Mouse (Mus musculus): ENCODE measurements around the gene Cep97. TPM values are rescaled to one million over a fixed set of nuclear protein-coding genes. Genes with fewer than 3 reads are reported as not detected.

The Cep97 gene
- polyA plus RNA-seq (2015; fragmentation: Nextera tagmentation; extraction: Ambion mirVana) = 8.2 and 8.5 TPM in 2 replicates

GRCm38 (mm10) chr16:55934453-55935037 lies at the start of gene Cep97:
TSS of gene Cep97 (minus strand) at chr16:55934855.
- Histone ChIP-seq H3K9ac (ENCODE audit: low read depth, low read length) (peak within 1 kb of the TSS; percentile 52), H3K9me3 (replicated peaks; ENCODE audit: low read length) (no peaks in the 10 kb centered on the region), H3K27me3 (ENCODE audit: insufficient read depth, low read length) (no peaks in the 10 kb centered on the region), H3K27ac (peak within 1 kb of the TSS; percentile 54), H3K4me2 (ENCODE audit: low read length) (peak within 1 kb of the TSS; percentile 86), H3K36me3 (ENCODE audit: insufficient read depth, low read length) (no peaks in the 10 kb centered on the region), H3K4me3 (replicated peaks; ENCODE audit: low read depth, low read length) (peak within 1 kb of the TSS; percentile 63), H3K4me1 (replicated peaks; ENCODE audit: insufficient read depth, low read length) (no peaks in the 10 kb centered on the region)
- WGBS = under 1% methylated on average over 24 of the region's 24 CpGs
- ATAC-seq (replicated peaks; ENCODE audit: low FRiP score, low read depth) = peak; percentile 98
- peak; percentile 96 for DNase-seq (ENCODE audit: low spot score)
- 0 out of 2 replicates have a peak, but pooled peaks have one; percentile 24 for TF ChIP-seq CTCF (IDR thresholded peaks at IDR 0.05; ENCODE audit: low read depth)

GRCm38 (mm10) chr16:55974903-55975285 lies 40.2 kb upstream of the Cep97 start:
- Histone ChIP-seq H3K27me3 (ENCODE audit: insufficient read depth, low read length) (no peaks in the 10 kb centered on the region), H3K4me1 (replicated peaks; ENCODE audit: insufficient read depth, low read length) (0 out of 2 replicates have a peak, but pooled peaks cover 2% of the 10 kb centered on the region), H3K9me3 (replicated peaks; ENCODE audit: low read length) (no peaks in the 10 kb centered on the region), H3K4me3 (replicated peaks; ENCODE audit: low read depth, low read length) (peak overlapping the region; percentile 96), H3K36me3 (ENCODE audit: insufficient read depth, low read length) (peaks cover 18% of the 10 kb centered on the region), H3K4me2 (ENCODE audit: low read length) (peak overlapping the region; percentile 86), H3K27ac (peak overlapping the region; percentile 97), H3K9ac (ENCODE audit: low read depth, low read length) (peak overlapping the region; percentile 84)
- ATAC-seq (replicated peaks; ENCODE audit: low FRiP score, low read depth) = no peak
- no peak for TF ChIP-seq CTCF (IDR thresholded peaks at IDR 0.05; ENCODE audit: low read depth)
- peak; percentile 70 for DNase-seq (ENCODE audit: low spot score)
- 3% methylated on average over 14 of the region's 14 CpGs for WGBS

DNA sequence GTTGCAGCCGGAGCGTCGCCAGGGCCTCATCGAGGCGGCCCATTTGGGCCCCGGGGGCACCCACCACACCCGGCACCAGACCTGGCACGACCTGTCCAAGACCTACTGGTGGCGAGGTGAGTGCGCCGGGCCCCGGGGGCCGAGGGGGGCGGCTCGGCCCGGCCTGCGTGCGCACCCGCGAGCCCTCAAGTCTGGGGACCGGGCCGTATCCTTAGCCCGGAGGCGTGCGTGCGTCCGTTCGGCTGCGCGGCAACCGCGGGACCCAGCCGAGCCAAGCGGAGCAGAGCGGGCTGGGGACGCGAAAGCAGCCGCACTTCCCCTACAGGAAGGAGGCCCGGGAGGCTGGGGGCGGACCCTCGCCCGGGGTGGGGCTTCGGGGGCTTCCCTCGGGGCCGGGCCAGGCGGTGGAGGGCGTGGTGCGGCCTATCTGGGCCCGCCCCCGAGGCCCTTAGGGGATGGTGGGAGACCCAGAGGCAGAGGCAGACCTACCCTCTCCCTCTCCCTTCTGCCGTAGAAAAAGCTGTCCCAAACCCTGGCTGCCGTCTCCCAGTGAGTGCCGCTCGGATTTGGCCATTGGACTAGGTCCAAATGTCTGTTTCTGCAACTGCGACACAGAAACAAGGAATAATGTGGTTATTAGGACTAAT lies 39.7 kb upstream of the Cep97 start:
- Histone ChIP-seq H3K4me3 (replicated peaks; ENCODE audit: low read depth, low read length) (peak overlapping the region; percentile 96), H3K36me3 (ENCODE audit: insufficient read depth, low read length) (peaks cover 21% of the 10 kb centered on the region), H3K4me2 (ENCODE audit: low read length) (peak overlapping the region; percentile 86), H3K9me3 (replicated peaks; ENCODE audit: low read length) (no peaks in the 10 kb centered on the region), H3K27me3 (ENCODE audit: insufficient read depth, low read length) (no peaks in the 10 kb centered on the region), H3K9ac (ENCODE audit: low read depth, low read length) (peak overlapping the region; percentile 84), H3K27ac (peak overlapping the region; percentile 97), H3K4me1 (replicated peaks; ENCODE audit: insufficient read depth, low read length) (0 out of 2 replicates have a peak, but pooled peaks cover 2% of the 10 kb centered on the region)
- no peak for TF ChIP-seq CTCF (IDR thresholded peaks at IDR 0.05; ENCODE audit: low read depth)
- DNase-seq (ENCODE audit: low spot score) (peak; percentile 95), ATAC-seq (replicated peaks; ENCODE audit: low FRiP score, low read depth) (peak; percentile 89)
- 0% methylated on average over 46 of the region's 55 CpGs for WGBS

DNA sequence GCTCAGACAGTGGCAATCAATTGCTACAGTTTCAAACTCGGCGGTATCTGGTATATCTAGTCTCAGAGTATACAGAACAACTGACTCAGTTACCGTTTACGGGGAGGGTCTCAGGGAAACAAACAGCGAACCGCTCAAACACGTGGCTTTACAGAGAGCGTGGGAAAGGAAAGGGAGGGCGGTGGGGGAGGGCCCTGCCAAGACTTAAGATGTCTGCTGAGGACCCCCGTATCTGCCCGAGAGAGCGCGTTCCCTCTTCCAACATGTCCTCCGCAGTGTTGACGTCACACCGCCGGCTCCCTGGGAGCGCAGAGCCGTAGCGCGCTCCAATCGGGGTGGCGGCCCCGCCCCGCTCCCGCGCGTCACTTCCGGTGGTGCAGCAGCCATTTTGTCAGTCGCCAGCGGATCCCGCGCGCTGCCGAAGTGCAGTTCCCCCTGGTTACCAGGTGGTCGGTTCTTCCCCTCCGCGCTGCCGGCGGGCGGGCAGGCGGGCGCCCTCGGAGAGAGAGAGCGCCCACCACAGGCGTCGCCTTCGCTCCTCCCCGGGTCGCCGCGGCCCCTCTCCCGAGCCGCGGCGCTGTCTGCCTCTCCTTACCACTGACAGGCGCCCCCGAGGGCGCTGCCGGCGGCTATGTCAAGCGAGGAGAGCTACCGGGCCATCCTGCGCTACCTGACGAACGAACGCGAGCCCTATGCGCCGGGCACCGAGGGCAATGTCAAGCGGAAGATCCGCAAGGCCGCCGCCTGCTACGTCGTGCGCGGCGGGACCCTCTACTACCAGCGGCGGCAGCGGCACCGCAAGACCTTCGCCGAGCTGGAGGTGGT lies 39.0 kb upstream of the Cep97 start, which contains the start of gene Zbtb11:
Zbtb11 (plus strand) TSS at position 453 of the 825 bp plus-strand sequence.
- Histone ChIP-seq H3K4me1 (replicated peaks; ENCODE audit: insufficient read depth, low read length) (0 out of 2 replicates have a peak, but pooled peaks cover 2% of the 10 kb centered on the region), H3K4me3 (replicated peaks; ENCODE audit: low read depth, low read length) (peak within 1 kb of the TSS; percentile 96), H3K36me3 (ENCODE audit: insufficient read depth, low read length) (peaks cover 21% of the 10 kb centered on the region), H3K4me2 (ENCODE audit: low read length) (peak within 1 kb of the TSS; percentile 86), H3K9me3 (replicated peaks; ENCODE audit: low read length) (no peaks in the 10 kb centered on the region), H3K27me3 (ENCODE audit: insufficient read depth, low read length) (no peaks in the 10 kb centered on the region), H3K9ac (ENCODE audit: low read depth, low read length) (peak within 1 kb of the TSS; percentile 84), H3K27ac (peak within 1 kb of the TSS; percentile 97)
- DNase-seq (ENCODE audit: low spot score) (peak; percentile 99), ATAC-seq (replicated peaks; ENCODE audit: low FRiP score, low read depth) (peak; percentile 98)
- no peak; the same call in 1 of the 2 replicates for TF ChIP-seq CTCF (IDR thresholded peaks at IDR 0.05; ENCODE audit: low read depth)
- WGBS = under 1% methylated on average over 83 of the region's 86 CpGs

DNA sequence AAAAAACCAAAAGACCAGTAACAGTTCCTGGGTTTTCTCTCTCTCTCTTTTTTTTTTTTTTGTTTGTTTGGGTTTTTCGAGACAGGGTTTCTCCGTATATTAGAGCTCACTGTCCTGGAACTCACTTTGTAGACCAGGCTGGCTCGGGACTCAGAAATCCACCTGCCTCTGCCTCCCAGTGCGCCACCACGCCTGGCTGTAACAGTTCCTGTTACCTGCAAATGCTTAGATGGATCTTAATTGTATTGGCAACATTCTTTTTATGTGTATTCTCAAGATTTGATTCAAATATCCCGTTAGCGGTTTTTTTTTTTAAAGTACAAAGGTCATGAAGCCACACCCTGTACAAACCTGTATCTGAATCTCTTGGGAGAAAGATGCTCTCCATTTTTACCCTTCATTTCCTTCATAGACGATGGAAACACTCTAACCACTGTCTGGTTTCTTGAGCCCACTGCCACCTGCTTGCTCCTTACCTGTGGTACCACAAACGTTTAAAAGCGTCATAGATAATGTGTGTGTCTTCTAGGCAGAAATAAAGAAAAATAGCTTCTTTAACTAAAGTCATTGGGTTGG lies 38.1 kb upstream of the Cep97 start:
- Histone ChIP-seq H3K4me1 (replicated peaks; ENCODE audit: insufficient read depth, low read length) (0 out of 2 replicates have a peak, but pooled peaks cover 2% of the 10 kb centered on the region), H3K9me3 (replicated peaks; ENCODE audit: low read length) (no peaks in the 10 kb centered on the region), H3K9ac (ENCODE audit: low read depth, low read length) (peak overlapping the region; percentile 23; the same call in 1 of the 2 replicates), H3K4me2 (ENCODE audit: low read length) (peak overlapping the region; percentile 57), H3K4me3 (replicated peaks; ENCODE audit: low read depth, low read length) (peak overlapping the region; percentile 96; the same call in 1 of the 2 replicates), H3K27me3 (ENCODE audit: insufficient read depth, low read length) (no peaks in the 10 kb centered on the region), H3K36me3 (ENCODE audit: insufficient read depth, low read length) (peaks cover 21% of the 10 kb centered on the region), H3K27ac (peak overlapping the region; percentile 47; the same call in 1 of the 2 replicates)
- WGBS = 54% methylated on average over 10 of the region's 10 CpGs
- ATAC-seq (replicated peaks; ENCODE audit: low FRiP score, low read depth) (no peak), DNase-seq (ENCODE audit: low spot score) (no peak)
- TF ChIP-seq CTCF (IDR thresholded peaks at IDR 0.05; ENCODE audit: low read depth) = no peak

Measured in kidney, postnatal 0 days (tissue).